Mouse (Mus musculus): ENCODE data around the gene Specc1.

DNA sequence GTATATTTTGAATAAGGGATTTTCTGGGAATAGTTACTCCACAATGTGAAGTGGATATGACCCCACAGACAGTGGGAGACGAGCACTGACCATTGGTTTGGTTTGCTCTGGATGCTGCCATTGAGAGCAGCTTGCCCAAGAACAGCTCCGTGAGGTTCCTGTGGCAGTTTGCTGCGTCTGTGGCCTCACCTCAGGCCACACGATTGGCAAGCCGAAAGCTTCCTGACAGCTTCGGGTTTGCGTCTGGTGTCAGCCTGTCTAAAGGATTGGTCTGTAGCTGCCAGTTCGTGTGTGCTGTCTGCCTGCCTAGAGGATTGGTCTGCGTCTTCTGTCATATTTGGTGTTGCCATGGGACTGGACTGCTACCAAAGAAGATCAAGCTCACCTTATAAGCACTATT, 12.1 kb upstream of the Specc1 start:
- TF ChIP-seq POLR2A (IDR thresholded peaks at IDR 0.05; ENCODE audit: insufficient read length, low read depth) (no peak), MAX (IDR thresholded peaks at IDR 0.05; ENCODE audit: low read depth) (no peak), TCF3 (IDR thresholded peaks at IDR 0.05; ENCODE audit: insufficient read length, low read depth) (no peak)

Data from myocyte (in vitro differentiated cells).